Mouse (Mus musculus) kidney, embryonic 16.5 days (tissue): Measurements from ENCODE around the gene Zfp941. TPM values are rescaled to one million over a fixed set of nuclear protein-coding genes. Genes with fewer than 3 reads are reported as not detected.

Source experiments
- ATAC-seq: fragments of 200-750 bp; cut with Nextera tagmentation; 2 replicates; pipeline ENCODE4 v1.8.0; 2017; ENCODE audit warnings: moderate TSS enrichment; ENCODE audit not compliant: low FRiP score, low TSS enrichment
- H3K27ac ChIP-seq: fragments of 300-500 bp; sonication (generic); 2 replicates; pipeline ENCODE4 v1.5.1; 2014; ENCODE audit warnings: low read length
- H3K27me3 ChIP-seq: fragments of 300-500 bp; sonication (generic); 2 replicates; pipeline ENCODE4 v1.6.1; 2014; ENCODE audit warnings: low read length, control low read depth, mixed read lengths; ENCODE audit not compliant: insufficient read depth
- H3K36me3 ChIP-seq: fragments of 300-500 bp; sonication (generic); 2 replicates; pipeline ENCODE4 v1.6.1; 2014; ENCODE audit warnings: low read length, control low read depth, mixed read lengths; ENCODE audit not compliant: insufficient read depth
- H3K4me1 ChIP-seq: fragments of 300-500 bp; sonication (generic); 2 replicates; pipeline ENCODE4 v1.6.1; 2014; ENCODE audit warnings: low read length, control low read depth, mixed read lengths; ENCODE audit not compliant: insufficient read depth
- H3K4me2 ChIP-seq: fragments of 300-500 bp; sonication (generic); replicated peaks from 2 replicates; pipeline ENCODE4 v1.6.1; 2014; ENCODE audit warnings: low read depth, low read length
- H3K4me3 ChIP-seq: fragments of 300-500 bp; sonication (generic); 2 replicates; pipeline ENCODE4 v1.5.1; 2014; ENCODE audit warnings: mild to moderate bottlenecking, low read length
- H3K9ac ChIP-seq: fragments of 300-500 bp; sonication (generic); replicated peaks from 2 replicates; pipeline ENCODE4 v1.6.1; 2014; ENCODE audit warnings: low read length
- H3K9me3 ChIP-seq: fragments of 300-500 bp; sonication (generic); 2 replicates; pipeline ENCODE4 v1.6.1; 2016; ENCODE audit warnings: low read length, control low read depth
- WGBS: fragments of 180-500 bp; shearing (Covaris S2); extraction: QIAGEN DNeasy Blood & Tissue Kit; methylation state at CpG from one replicate; pipeline ENCODE4 v1.1.7; 2014; 5-methylcytosine and 5-hydroxymethylcytosine counted together
- polyA plus RNA-seq: library from polyadenylated mRNA; unstranded; fragments of >200 nt; fragmentation: Nextera tagmentation; extraction: Ambion mirVana; gene quantifications from 2 replicates; pipeline ENCODE4 v1.2.1, GENCODE M21; 2015

Gene Zfp941
- polyA plus RNA-seq, 1 experiment from 2014 or later: 1.4 TPM

DNA sequence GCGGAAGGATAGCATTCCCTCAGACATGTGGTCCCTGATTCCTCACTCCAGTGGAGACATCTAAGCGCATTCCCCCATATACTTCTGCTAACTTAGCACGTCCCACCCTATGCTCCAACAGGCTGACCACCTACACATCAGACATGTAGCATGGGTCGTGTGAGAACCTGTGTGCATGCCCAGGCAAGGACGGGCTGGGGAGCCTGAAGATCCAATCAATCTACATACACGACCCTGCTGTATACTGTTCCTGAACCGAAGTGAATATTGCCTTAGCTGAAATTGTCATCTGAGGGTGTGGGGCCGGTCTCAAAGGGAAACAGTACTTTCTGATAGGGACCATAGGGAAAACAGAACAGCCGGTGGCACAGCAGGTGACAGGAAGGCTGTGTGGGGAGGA is 33.2 kb upstream of the Zfp941 start:
- peaks cover 47% of the 10 kb centered on the region for H3K36me3 ChIP-seq
- H3K4me2 ChIP-seq: peak overlapping the region; percentile 99
- H3K4me1 ChIP-seq: peaks cover 20% of the 10 kb centered on the region
- no peak overlapping the region for H3K27ac ChIP-seq
- WGBS: 71% methylated on average over 9 of the region's 9 CpGs
- peak overlapping the region; percentile 92 for H3K4me3 ChIP-seq
- no peak for ATAC-seq
- H3K9me3 ChIP-seq: no peaks in the 10 kb centered on the region
- H3K27me3 ChIP-seq: no peaks in the 10 kb centered on the region
- peak overlapping the region; percentile 93 for H3K9ac ChIP-seq

DNA sequence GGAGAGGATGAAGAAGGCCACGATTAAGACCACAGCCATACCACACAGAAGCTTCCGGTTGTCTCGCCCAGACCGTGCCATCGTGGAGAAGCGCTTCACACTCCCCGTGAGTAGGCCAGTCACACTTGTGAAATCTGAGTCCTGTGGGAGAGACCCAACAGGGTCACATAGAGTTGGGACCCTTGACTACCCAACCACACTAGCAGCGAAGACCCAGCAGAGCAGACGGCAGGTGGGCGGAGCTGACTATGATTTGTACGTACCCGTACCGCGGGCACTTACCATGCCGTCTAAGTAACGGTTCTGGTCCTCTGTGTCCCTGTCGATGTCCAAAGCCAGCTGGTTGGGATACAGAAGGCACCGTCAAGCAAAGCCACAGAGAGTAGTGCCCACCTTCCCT is 32.5 kb upstream of the Zfp941 start:
- peaks cover 40% of the 10 kb centered on the region for H3K36me3 ChIP-seq
- 87% methylated on average over 18 of the region's 18 CpGs for WGBS
- H3K27ac ChIP-seq: no peak overlapping the region
- no peak overlapping the region for H3K4me2 ChIP-seq
- no peak overlapping the region for H3K4me3 ChIP-seq
- H3K4me1 ChIP-seq: peaks cover 20% of the 10 kb centered on the region
- H3K27me3 ChIP-seq: no peaks in the 10 kb centered on the region
- no peak overlapping the region for H3K9ac ChIP-seq
- H3K9me3 ChIP-seq: no peaks in the 10 kb centered on the region
- ATAC-seq: no peak

GRCm38 (mm10) chr7:140853386-140853785 is 31.4 kb upstream of the Zfp941 start:
- Histone ChIP-seq H3K9ac (no peak overlapping the region), H3K36me3 (peaks cover 29% of the 10 kb centered on the region), H3K9me3 (no peaks in the 10 kb centered on the region), H3K4me2 (no peak overlapping the region), H3K4me1 (peaks cover 17% of the 10 kb centered on the region), H3K4me3 (no peak overlapping the region), H3K27me3 (no peaks in the 10 kb centered on the region), H3K27ac (no peak overlapping the region)
- whole genome bisulfite sequencing: 82% methylated on average over 9 of the region's 9 CpGs
- ATAC-seq: no peak

GRCm38 (mm10) chr7:140851916-140852315 is 29.9 kb upstream of the Zfp941 start:
- no peak for ATAC-seq
- H3K27ac ChIP-seq: no peak overlapping the region
- no peak overlapping the region for H3K4me2 ChIP-seq
- no peak overlapping the region for H3K9ac ChIP-seq
- 90% methylated on average over 4 of the region's 4 CpGs for WGBS
- no peaks in the 10 kb centered on the region for H3K27me3 ChIP-seq
- H3K9me3 ChIP-seq: no peaks in the 10 kb centered on the region
- peaks cover 9% of the 10 kb centered on the region for H3K4me1 ChIP-seq
- H3K36me3 ChIP-seq: peaks cover 29% of the 10 kb centered on the region
- H3K4me3 ChIP-seq: no peak overlapping the region

DNA sequence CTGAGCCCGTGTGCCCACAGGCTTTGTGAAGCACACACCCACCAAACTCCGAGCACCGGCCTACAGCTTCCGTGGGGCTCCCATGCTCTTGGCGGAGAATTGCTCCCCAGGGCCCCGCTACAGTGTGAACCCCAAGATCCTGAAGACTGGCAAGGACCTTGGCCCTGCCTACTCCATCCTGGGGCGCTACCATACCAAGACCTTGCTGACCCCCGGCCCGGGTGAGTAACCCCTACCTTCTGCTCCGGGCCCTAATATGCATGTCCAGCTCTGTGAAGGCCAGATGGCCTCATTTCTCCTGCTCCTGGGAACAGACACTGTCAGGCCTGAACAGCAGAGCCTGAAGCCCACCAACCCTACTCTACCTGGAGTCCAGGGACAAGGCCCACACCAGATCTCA is 26.6 kb upstream of the Zfp941 start:
- Histone ChIP-seq H3K27ac (no peak overlapping the region), H3K36me3 (peaks cover 22% of the 10 kb centered on the region), H3K4me3 (no peak overlapping the region), H3K27me3 (no peaks in the 10 kb centered on the region), H3K4me1 (0 out of 2 replicates have a peak, but pooled peaks cover 2% of the 10 kb centered on the region), H3K4me2 (no peak overlapping the region), H3K9ac (no peak overlapping the region), H3K9me3 (no peaks in the 10 kb centered on the region)
- ATAC-seq: no peak
- 88% methylated on average over 10 of the region's 10 CpGs for WGBS

DNA sequence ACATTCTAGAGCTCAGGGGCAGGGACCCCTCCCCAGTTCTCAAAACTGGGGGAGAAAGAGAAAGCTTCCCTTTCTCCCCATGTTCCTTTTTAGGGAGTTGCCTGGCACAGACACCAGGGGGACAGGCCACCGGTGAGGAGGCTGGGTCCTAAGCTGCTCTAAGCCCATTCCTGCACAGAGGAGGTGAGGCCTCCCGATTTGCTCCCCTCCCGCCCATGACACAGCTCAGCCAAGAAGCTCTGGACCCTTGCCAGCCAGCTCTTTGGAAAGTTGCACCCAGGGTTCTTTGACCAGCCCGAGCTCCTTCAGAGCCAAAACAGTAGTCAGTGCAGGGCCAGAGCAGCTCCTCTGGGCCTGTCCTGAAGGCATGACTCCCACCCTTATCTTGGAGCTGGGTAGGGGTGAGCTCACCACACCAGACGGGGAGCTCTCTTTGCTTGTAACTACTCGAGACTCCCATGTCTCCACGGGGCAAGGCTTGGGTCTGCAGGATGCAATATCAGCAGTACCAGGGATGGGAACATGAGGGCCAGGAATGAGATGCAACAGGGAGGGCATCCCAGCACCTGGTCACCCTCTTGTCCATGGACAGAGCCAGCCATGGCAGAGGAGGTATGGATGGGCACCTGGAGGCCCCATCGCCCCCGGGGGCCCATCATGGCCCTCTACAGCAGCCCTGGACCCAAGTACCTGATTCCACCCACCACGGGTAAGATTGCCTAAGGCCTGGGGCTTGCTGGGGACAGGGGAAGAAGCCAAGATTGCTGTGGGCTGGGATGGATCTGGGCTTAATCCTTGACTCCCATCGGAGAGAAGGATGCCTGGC is 26.0 kb upstream of the Zfp941 start, which contains the start of gene Odf3:
Gene Odf3 (plus strand): TSS at position 51 of the 826 bp plus-strand sequence.
- Histone ChIP-seq H3K9ac (0 out of 2 replicates have a peak within 1 kb of the TSS, but pooled peaks have one; percentile 5), H3K4me2 (no peak within 1 kb of the TSS), H3K27ac (no peak within 1 kb of the TSS), H3K4me1 (0 out of 2 replicates have a peak, but pooled peaks cover 2% of the 10 kb centered on the region), H3K9me3 (no peaks in the 10 kb centered on the region), H3K27me3 (peaks cover 2% of the 10 kb centered on the region; the same call in 1 of the 2 replicates), H3K4me3 (no peak within 1 kb of the TSS), H3K36me3 (peaks cover 16% of the 10 kb centered on the region)
- ATAC-seq: no peak
- WGBS: 63% methylated on average over 11 of the region's 11 CpGs

- Histone ChIP-seq H3K4me1 (0 out of 2 replicates have a peak, but pooled peaks cover 2% of the 10 kb centered on the region), H3K9me3 (no peaks in the 10 kb centered on the region)
- 80% methylated on average over 10 of the region's 10 CpGs for WGBS
Observed at GRCm38 (mm10) chr7:140846676-140847075, 24.7 kb upstream of the Zfp941 start.

GRCm38 (mm10) chr7:140845683-140846082 is 23.7 kb upstream of the Zfp941 start:
- Histone ChIP-seq H3K4me1 (0 out of 2 replicates have a peak, but pooled peaks cover 2% of the 10 kb centered on the region), H3K4me2 (no peak overlapping the region), H3K27me3 (peaks cover 7% of the 10 kb centered on the region; the same call in 1 of the 2 replicates), H3K27ac (no peak overlapping the region), H3K36me3 (no peaks in the 10 kb centered on the region), H3K9me3 (no peaks in the 10 kb centered on the region), H3K9ac (no peak overlapping the region), H3K4me3 (no peak overlapping the region)
- WGBS: 55% methylated on average over 4 of the region's 4 CpGs
- no peak for ATAC-seq

More at GRCm38 (mm10) chr7:140846676-140847075, 24.7 kb upstream of the Zfp941 start:
- no peak overlapping the region for H3K9ac ChIP-seq
- H3K27me3 ChIP-seq: peaks cover 2% of the 10 kb centered on the region; the same call in 1 of the 2 replicates
- no peak for ATAC-seq
- peaks cover 4% of the 10 kb centered on the region for H3K36me3 ChIP-seq
- no peak overlapping the region for H3K27ac ChIP-seq
- H3K4me3 ChIP-seq: no peak overlapping the region
- H3K4me2 ChIP-seq: no peak overlapping the region

DNA sequence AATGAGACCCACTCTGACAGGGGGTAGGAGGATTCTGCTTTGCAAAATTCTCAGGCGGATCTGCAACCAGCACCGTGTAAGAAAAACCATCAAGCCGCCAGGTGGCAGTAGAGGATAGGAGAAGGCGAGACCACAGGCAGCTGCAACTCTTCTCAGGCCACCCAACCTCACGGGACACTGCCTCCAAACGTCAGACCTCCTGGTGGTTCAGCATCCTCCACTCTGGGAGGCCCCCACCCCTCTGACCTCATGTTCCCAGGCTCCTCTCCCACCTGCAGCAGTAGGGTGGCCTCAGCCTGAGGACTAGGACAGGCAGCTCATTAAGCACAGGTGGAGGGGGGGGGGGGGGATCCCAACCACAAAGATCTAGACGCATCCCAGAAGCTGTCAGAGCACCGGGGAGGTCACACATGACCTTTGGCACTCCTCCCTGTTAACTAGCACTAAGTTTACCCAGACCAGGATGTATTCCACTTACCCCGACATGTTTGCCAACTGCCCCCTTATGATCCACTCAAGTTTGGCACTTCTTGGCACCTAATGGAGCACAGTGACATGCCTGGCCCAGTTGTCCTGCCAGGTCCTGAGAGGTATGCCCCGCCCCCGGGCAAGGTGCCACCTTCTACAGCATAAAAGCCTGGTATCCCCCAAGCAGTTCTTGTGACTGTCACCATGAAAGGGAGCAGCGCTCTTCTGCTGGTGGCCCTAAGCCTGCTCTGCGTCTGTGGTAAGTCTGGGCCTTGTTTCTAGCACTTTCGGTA is 23.1 kb upstream of the Zfp941 start, which contains the start of gene Scgb1c1:
Gene Scgb1c1 (plus strand): TSS at position 643 of the 761 bp plus-strand sequence.
- peak; percentile 83 for ATAC-seq
- no peak within 1 kb of the TSS for H3K27ac ChIP-seq
- WGBS: 29% methylated on average over 14 of the region's 14 CpGs
- no peak within 1 kb of the TSS for H3K4me2 ChIP-seq
- H3K4me3 ChIP-seq: no peak within 1 kb of the TSS
- H3K9me3 ChIP-seq: no peaks in the 10 kb centered on the region
- peaks cover 10% of the 10 kb centered on the region; the same call in 1 of the 2 replicates for H3K27me3 ChIP-seq
- no peaks in the 10 kb centered on the region for H3K36me3 ChIP-seq
- no peak within 1 kb of the TSS for H3K9ac ChIP-seq
- 0 out of 2 replicates have a peak, but pooled peaks cover 2% of the 10 kb centered on the region for H3K4me1 ChIP-seq
